Mouse (Mus musculus): ENCODE results near the gene Gtf2f1.

DNA sequence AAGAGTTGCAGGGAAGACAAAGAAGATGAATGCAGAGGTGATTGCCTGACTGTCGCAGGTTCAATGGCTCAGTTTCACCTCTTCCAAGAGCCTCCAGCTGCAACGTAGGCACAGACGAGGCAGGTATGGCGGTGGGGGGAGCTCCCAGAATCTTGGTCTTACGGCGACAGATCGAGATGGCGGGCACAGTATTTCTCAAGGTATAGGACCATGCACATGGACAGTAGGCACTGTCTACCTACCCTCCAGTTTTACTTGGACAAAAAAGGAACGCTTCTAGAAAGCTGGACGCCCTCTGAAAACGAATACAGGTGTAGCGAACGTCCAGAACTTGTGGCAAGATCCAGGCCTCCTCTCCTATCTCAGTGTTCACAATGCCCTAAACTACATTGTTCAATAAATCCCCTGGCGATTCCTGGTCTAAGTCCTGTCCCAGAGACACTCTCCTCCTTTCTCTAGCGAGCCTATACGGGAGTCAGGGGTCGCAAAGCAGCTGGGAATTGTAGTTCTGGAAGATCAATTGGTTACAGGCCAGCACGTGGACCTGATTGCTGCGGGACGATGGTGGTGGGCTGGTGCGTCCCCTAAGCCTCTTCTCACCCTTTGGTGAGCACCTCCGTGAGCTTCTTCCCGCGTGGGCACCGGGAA lies 21.5 kb downstream of the Gtf2f1 start:
- no peak for TF ChIP-seq CTCF (conservative IDR thresholded peaks at IDR 0.05; ENCODE audit: insufficient read depth, insufficient read length, low read depth, low read length)
- TF ChIP-seq POLR2A (IDR thresholded peaks at IDR 0.05; ENCODE audit: low read depth, low read length): no peak

Measured in kidney, adult 2 months (tissue).